Mouse (Mus musculus) CH12.LX (cell line): ENCODE data around the gene Gm49388. TPM values are rescaled to one million over a fixed set of nuclear protein-coding genes. Genes with fewer than 3 reads are reported as not detected.

Experiments used
- DNase-seq: peaks from one replicate; pipeline ENCODE4 v3.0.0-alpha.2; 2013; ENCODE audit errors: extremely low read depth
- H3K27ac ChIP-seq: 2 replicates; pipeline ENCODE4 v1.5.1; 2012; ENCODE audit warnings: low read depth, mild to moderate bottlenecking, control low read depth, moderate library complexity; ENCODE audit not compliant: insufficient read depth
- H3K27me3 ChIP-seq: replicated peaks from 2 replicates; pipeline ENCODE3; 2012; ENCODE audit warnings: inconsistent platforms
- H3K36me3 ChIP-seq, 2 experiments: replicated peaks in 1 of 2; 2 replicates each; pipeline versions ENCODE3 to v1.6.1; 2012; ENCODE audit warnings: inconsistent platforms in 1 of 2, low read length in 1 of 2, mild to moderate bottlenecking in 1 of 2, mixed read lengths in 1 of 2, moderate library complexity in 1 of 2; ENCODE audit not compliant: control insufficient read depth in 1 of 2, insufficient read depth in 1 of 2
- H3K4me1 ChIP-seq, 2 experiments: 2 replicates each; pipeline ENCODE4 v1.6.1; 2012; ENCODE audit warnings: inconsistent platforms in 1 of 2, moderate library complexity in 1 of 2; ENCODE audit not compliant: insufficient read depth in 2 of 2, control insufficient read depth in 1 of 2
- H3K4me2 ChIP-seq: 2 replicates; pipeline ENCODE4 v1.6.1; 2012; ENCODE audit warnings: low read depth, mild to moderate bottlenecking, control low read depth; ENCODE audit not compliant: poor library complexity, insufficient read depth, severe bottlenecking
- H3K4me3 ChIP-seq, 3 experiments: fragments of 150-350 bp in 1 of 3; sonication (generic) in 1 of 3; replicated peaks in 1 of 3; 2 replicates each; pipeline versions ENCODE3 to v1.5.1; 2011 to 2012; ENCODE audit warnings: low read depth in 2 of 3, low read length in 2 of 3, mild to moderate bottlenecking in 2 of 3, moderate library complexity in 2 of 3, control low read depth in 1 of 3, improper control_type of control experiment in 1 of 3, inconsistent platforms in 1 of 3, mixed read lengths in 1 of 3; ENCODE audit not compliant: poor library complexity in 1 of 3
- H3K79me2 ChIP-seq: replicated peaks from 2 replicates; pipeline ENCODE4 v1.6.1; 2012; ENCODE audit warnings: mild to moderate bottlenecking, moderate library complexity; ENCODE audit not compliant: control insufficient read depth, poor library complexity, insufficient read depth, severe bottlenecking; ENCODE audit errors: extremely low read depth
- H3K9ac ChIP-seq: 2 replicates; pipeline ENCODE4 v1.6.1; 2012; ENCODE audit warnings: low read depth, mild to moderate bottlenecking, control low read depth, moderate library complexity; ENCODE audit not compliant: insufficient read depth
- H3K9me3 ChIP-seq: replicated peaks from 2 replicates; pipeline ENCODE3; 2012; ENCODE audit warnings: low read length, inconsistent platforms, mixed read lengths
- BHLHE40 ChIP-seq: IDR thresholded peaks from 2 replicates; pipeline ENCODE4 v1.6.1; 2011; ENCODE audit warnings: mild to moderate bottlenecking, low read depth, low read length, improper control_type of control experiment
- CHD2 ChIP-seq: IDR thresholded peaks from 2 replicates; pipeline ENCODE4 v1.6.1; 2011; ENCODE audit warnings: low read length, improper control_type of control experiment
- CTCF ChIP-seq, 2 experiments: IDR thresholded peaks in 1 of 2; conservative IDR thresholded peaks in 1 of 2; 2 replicates each; pipeline ENCODE4 v1.5.1; 2011 to 2012; ENCODE audit warnings: low read depth in 2 of 2, low read length in 2 of 2, improper control_type of control experiment in 1 of 2, inconsistent platforms in 1 of 2, mild to moderate bottlenecking in 1 of 2, moderate library complexity in 1 of 2
- ELF1 ChIP-seq: IDR thresholded peaks from 2 replicates; pipeline ENCODE4 v1.6.1; 2014; ENCODE audit warnings: low read depth, mild to moderate bottlenecking, inconsistent platforms, low read length, improper control_type of control experiment
- GABPA ChIP-seq: IDR thresholded peaks from 2 replicates; pipeline ENCODE4 v1.6.1; 2012; ENCODE audit warnings: low read depth, low read length, improper control_type of control experiment, inconsistent platforms; ENCODE audit not compliant: insufficient replicate concordance
- HCFC1 ChIP-seq: IDR thresholded peaks from 2 replicates; pipeline ENCODE4 v1.6.1; 2012; ENCODE audit warnings: low read depth, mild to moderate bottlenecking, inconsistent platforms, low read length, improper control_type of control experiment
- IRF4 ChIP-seq: IDR thresholded peaks from 2 replicates; pipeline ENCODE4 v1.6.1; 2014; ENCODE audit warnings: low read depth, mild to moderate bottlenecking, inconsistent platforms, low read length, improper control_type of control experiment
- JUN ChIP-seq: IDR thresholded peaks from 2 replicates; pipeline ENCODE4 v1.6.1; 2011; ENCODE audit warnings: low read depth, mild to moderate bottlenecking, low read length, improper control_type of control experiment, moderate library complexity; ENCODE audit not compliant: insufficient read depth
- MEF2A ChIP-seq: IDR thresholded peaks from 2 replicates; pipeline ENCODE4 v1.6.1; 2014; ENCODE audit warnings: low read depth, mild to moderate bottlenecking, inconsistent platforms, low read length, improper control_type of control experiment, borderline replicate concordance
- MYC ChIP-seq: IDR thresholded peaks from 2 replicates; pipeline ENCODE4 v1.6.1; 2011; ENCODE audit warnings: low read depth, mild to moderate bottlenecking, improper control_type of control experiment, low read length
- NRF1 ChIP-seq: IDR thresholded peaks from 2 replicates; pipeline ENCODE4 v1.6.1; 2014; ENCODE audit warnings: low read depth, mild to moderate bottlenecking, inconsistent platforms, low read length, improper control_type of control experiment, moderate library complexity
- PAX5 ChIP-seq: IDR thresholded peaks from 2 replicates; pipeline ENCODE4 v1.6.1; 2012; ENCODE audit warnings: low read length, inconsistent platforms, mixed read lengths
- POLR2A ChIP-seq: IDR thresholded peaks from 2 replicates; pipeline ENCODE4 v1.6.1; 2011; ENCODE audit warnings: low read depth, mild to moderate bottlenecking, improper control_type of control experiment, low read length
- POLR2AphosphoS2 ChIP-seq: IDR thresholded peaks from 2 replicates; pipeline ENCODE4 v1.6.1; 2011; ENCODE audit warnings: low read depth, low read length, improper control_type of control experiment
- RCOR1 ChIP-seq: conservative IDR thresholded peaks from 2 replicates; pipeline ENCODE4 v1.6.1; 2012; ENCODE audit warnings: low read depth, mild to moderate bottlenecking, inconsistent platforms, low read length, improper control_type of control experiment
- SIN3A ChIP-seq: IDR thresholded peaks from 2 replicates; pipeline ENCODE4 v1.6.1; 2012; ENCODE audit warnings: low read length, improper control_type of control experiment, inconsistent platforms
- SMC3 ChIP-seq: IDR thresholded peaks from 2 replicates; pipeline ENCODE4 v1.6.1; 2011; ENCODE audit warnings: low read depth, low read length, improper control_type of control experiment
- TBP ChIP-seq: conservative IDR thresholded peaks from 2 replicates; pipeline ENCODE4 v1.6.1; 2011; ENCODE audit warnings: low read depth, low read length, improper control_type of control experiment
- TCF12 ChIP-seq: IDR thresholded peaks from 2 replicates; pipeline ENCODE4 v1.6.1; 2014; ENCODE audit warnings: low read depth, mild to moderate bottlenecking, inconsistent platforms, low read length, improper control_type of control experiment
- USF1 ChIP-seq: IDR thresholded peaks from 2 replicates; pipeline ENCODE4 v1.6.1; 2014; ENCODE audit warnings: low read depth, mild to moderate bottlenecking, inconsistent platforms, low read length, improper control_type of control experiment
- dilution Hi-C: fragments of 300-500 bp; cut with MboI; formaldehyde crosslinking; loops from 2 replicates; pipeline ENCODE4 v1.14.3; 2020; ENCODE audit warnings: low sequenced_read_pairs; ENCODE audit not compliant: extremely low pct_unique_long_range_greater_than_20kb, extremely low pct_ligation_motif_present
- in situ Hi-C: fragments of 300-500 bp; cut with MboI; formaldehyde crosslinking; loops from 3 replicates; pipeline ENCODE4 v1.14.3; 2019; ENCODE audit warnings: low sequenced_read_pairs, low pct_ligation_motif_present, low pct_unique_long_range_greater_than_20kb, mixed read lengths
- polyA plus RNA-seq: library from polyadenylated mRNA; unstranded; fragments of >175 nt; gene quantifications from 2 replicates; pipeline ENCODE4 v1.2.1, GENCODE M21; 2012; ENCODE audit warnings: low read depth; ENCODE audit not compliant: insufficient read length
- total RNA-seq, 2 experiments: library from RNA; depleted of rRNA; stranded (reverse); fragments of 300-350 nt in 1 of 2; fragments of >200 nt in 1 of 2; gene quantifications; 2 replicates each; pipeline ENCODE4 v1.2.3; 2012 to 2014

Gene Gm49388
- total and polyA plus RNA-seq, 3 experiments, result 0.98 to 4.3 TPM; not detected in 1

- Histone ChIP-seq H3K79me2 (no peaks in the 10 kb centered on the region), H3K9me3 (no peaks in the 10 kb centered on the region), H3K27me3 (no peaks in the 10 kb centered on the region), H3K27ac (no peak overlapping the region), H3K4me2 (no peak overlapping the region), H3K4me1 (peaks cover 8 to 27% of the 10 kb centered on the region in 2 experiments), H3K36me3 (no peaks in the 10 kb centered on the region), H3K9ac (no peak overlapping the region), H3K4me3 (no peak overlapping the region)
- TF ChIP-seq PAX5 (no peak), HCFC1 (no peak), ELF1 (no peak), POLR2A (no peak)
- in situ Hi-C loops, result no loop called here
- DNase-seq, result no peak
- dilution Hi-C loops, result no loop called here
These were observed 26.9 kb downstream of the Gm49388 start for GRCm38 (mm10) chr7:127812292-127812691.

DNA sequence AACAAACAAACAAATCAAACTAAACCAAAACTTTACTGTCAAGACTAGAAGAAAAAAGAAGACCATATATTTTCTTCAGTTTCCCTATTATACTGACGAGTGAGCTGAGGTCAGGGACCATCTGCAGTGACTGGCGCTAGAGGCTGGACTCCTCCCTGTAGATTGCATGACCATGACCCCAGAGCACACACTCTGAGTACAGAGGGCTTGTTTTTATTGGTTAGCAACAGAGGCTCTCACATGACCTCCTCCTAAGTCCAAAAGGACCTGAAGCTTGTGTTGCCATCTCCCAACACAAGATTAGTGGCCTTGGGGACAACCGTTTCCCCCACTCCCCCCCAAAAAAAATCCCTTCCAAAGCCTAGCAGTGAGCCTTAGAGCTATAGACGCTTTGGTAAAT lies 28.4 kb downstream of the Gm49388 start:
- no peak for DNase-seq
- Histone ChIP-seq H3K36me3 (no peaks in the 10 kb centered on the region), H3K27ac (no peak overlapping the region), H3K4me2 (no peak overlapping the region), H3K4me3 (no peak overlapping the region), H3K9me3 (no peaks in the 10 kb centered on the region), H3K79me2 (no peaks in the 10 kb centered on the region), H3K4me1 (peaks cover 6 to 29% of the 10 kb centered on the region in 2 experiments), H3K27me3 (no peaks in the 10 kb centered on the region), H3K9ac (no peak overlapping the region)
- in situ Hi-C loops, result no loop called here
- no peak for TF ChIP-seq JUN
- no peak for TF ChIP-seq RCOR1
- TF ChIP-seq POLR2AphosphoS2, result no peak
- no peak for TF ChIP-seq PAX5
- no peak for TF ChIP-seq TBP
- no peak for TF ChIP-seq GABPA
- no peak for TF ChIP-seq BHLHE40
- TF ChIP-seq MYC, result no peak
- no peak for TF ChIP-seq HCFC1
- TF ChIP-seq TCF12, result no peak
- TF ChIP-seq USF1, result no peak
- TF ChIP-seq MEF2A, result no peak
- no peak for TF ChIP-seq ELF1
- TF ChIP-seq CHD2, result no peak
- TF ChIP-seq NRF1, result no peak
- no peak for TF ChIP-seq SMC3
- no peak for TF ChIP-seq IRF4
- no peak for TF ChIP-seq CTCF (conservative IDR thresholded peaks at IDR 0.05 in 1 of 2, IDR thresholded peaks at IDR 0.05 in 1 of 2; ENCODE audit: low read depth in 2 of 2, low read length in 2 of 2)
- no peak for TF ChIP-seq SIN3A
- dilution Hi-C loops, result no loop called here
